11 mouse cellular contexts compared by ENCODE assay signal in the genomic region with DNA sequence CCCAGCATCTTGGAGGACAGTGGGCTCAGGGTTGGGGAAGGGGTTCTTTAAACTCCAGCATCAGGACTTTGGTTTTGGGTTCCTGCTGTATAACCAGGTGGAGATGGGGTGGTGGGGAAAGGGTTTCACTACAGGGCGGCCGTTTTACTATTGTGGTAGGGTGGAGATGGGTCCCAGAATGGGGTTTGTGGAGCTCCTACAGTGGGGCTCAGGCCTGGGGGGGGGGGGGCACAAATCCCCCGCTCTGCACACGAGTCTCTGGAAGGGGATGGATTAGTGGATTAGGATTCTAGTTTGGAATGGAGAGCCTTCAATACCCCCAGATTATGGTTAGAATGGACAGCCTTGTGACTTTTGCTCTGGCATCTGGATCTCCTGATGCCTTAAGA. TPM values are rescaled to one million over a fixed set of nuclear protein-coding genes. Genes with fewer than 3 reads are reported as not detected.
A peak's percentile ranks its signal among the peaks of the same experiment; 100 is the strongest.
DNase-seq lines count a peak whose midpoint lies in the region; ATAC-seq and TF ChIP-seq lines count a peak whose summit lies in the region.
"Had no signal": no experiment of that assay in that cellular context is flagged by ENCODE, and none has a peak within 500 bp of the region (broad histone marks: within the 10 kb centered on the region; RNA-seq: fewer than 3 reads in every experiment).

No protein-coding gene starts in this region.

- H3K4me1 ChIP-seq in forebrain, embryonic 12.5 days, result peaks cover 20% of the 10 kb centered on the region
- 0 out of 2 replicates have a peak, but pooled peaks cover 4% of the 10 kb centered on the region for H3K4me1 ChIP-seq in intestine, embryonic 16.5 days (ENCODE audit: control insufficient read depth, insufficient read depth, low read length)
- H3K4me1 ChIP-seq in olfactory bulb, adult 2 months (ENCODE audit: control insufficient read depth, insufficient read depth, low read length), result peaks cover 10% of the 10 kb centered on the region

- 0 out of 2 replicates have a peak, but pooled peaks cover 4% of the 10 kb centered on the region for H3K36me3 ChIP-seq in forebrain, embryonic 12.5 days (replicated peaks)
- H3K36me3 ChIP-seq in intestine, embryonic 16.5 days (ENCODE audit: control insufficient read depth, insufficient read depth, low read length), result no peaks in the 10 kb centered on the region

- no peak for TF ChIP-seq CTCF in layer of hippocampus, adult 2 months (conservative IDR thresholded peaks at IDR 0.05)
- no peak for TF ChIP-seq CTCF in olfactory bulb, adult 2 months (IDR thresholded peaks at IDR 0.05; ENCODE audit: insufficient read depth, low read depth, low read length)

- peak overlapping the region; percentile 56 for H3K4me3 ChIP-seq in layer of hippocampus, adult 2 months
- peak overlapping the region; percentile 37; the same call in 1 of the 2 replicates for H3K4me3 ChIP-seq in forebrain, embryonic 12.5 days (replicated peaks)
- H3K4me3 ChIP-seq in intestine, embryonic 16.5 days (ENCODE audit: low read length), result peak overlapping the region; percentile 20
- H3K4me3 ChIP-seq in olfactory bulb, adult 2 months (ENCODE audit: insufficient read depth, low read depth, low read length), result peak overlapping the region; percentile 77

- peak; percentile 42; the same call in 1 of the 2 replicates for ATAC-seq in forebrain, embryonic 12.5 days (ENCODE audit: low FRiP score)
- no peak for ATAC-seq in intestine, embryonic 16.5 days

- 20% methylated on average over 4 of the region's 4 CpGs for WGBS in forebrain, embryonic 12.5 days
- WGBS in intestine, embryonic 16.5 days, result 25% methylated on average over 4 of the region's 4 CpGs
- 9% methylated on average over 4 of the region's 4 CpGs for whole genome bisulfite sequencing in olfactory bulb, adult 2 months

- no peak for TF ChIP-seq POLR2A in olfactory bulb, adult 2 months (IDR thresholded peaks at IDR 0.05; ENCODE audit: insufficient read depth, low read depth, low read length)

- no peaks in the 10 kb centered on the region for H3K9me3 ChIP-seq in forebrain, embryonic 12.5 days
- no peaks in the 10 kb centered on the region for H3K9me3 ChIP-seq in intestine, embryonic 16.5 days (ENCODE audit: control insufficient read depth, low read length)

- H3K27ac ChIP-seq in layer of hippocampus, adult 2 months, result peak overlapping the region; percentile 98
- no peak overlapping the region for H3K27ac ChIP-seq in forebrain, embryonic 12.5 days
- H3K27ac ChIP-seq in intestine, embryonic 16.5 days (ENCODE audit: low read length), result no peak overlapping the region
- H3K27ac ChIP-seq in olfactory bulb, adult 2 months (ENCODE audit: insufficient read depth, low read depth, low read length), result peak overlapping the region; percentile 75

- peaks cover 50% of the 10 kb centered on the region for H3K27me3 ChIP-seq in forebrain, embryonic 12.5 days
- H3K27me3 ChIP-seq in intestine, embryonic 16.5 days (replicated peaks; ENCODE audit: control insufficient read depth, insufficient read depth, low read length), result peaks cover 21% of the 10 kb centered on the region

- peak overlapping the region; percentile 55 for H3K4me2 ChIP-seq in forebrain, embryonic 12.5 days
- H3K4me2 ChIP-seq in intestine, embryonic 16.5 days (ENCODE audit: low read depth, low read length), result peak overlapping the region; percentile 46; the same call in 1 of the 2 replicates

- H3K9ac ChIP-seq in forebrain, embryonic 12.5 days, result peak overlapping the region; percentile 26; the same call in 1 of the 2 replicates
- H3K9ac ChIP-seq in intestine, embryonic 16.5 days (ENCODE audit: low read depth, low read length), result 0 out of 2 replicates have a peak overlapping the region, but pooled peaks have one; percentile 48

- no peak for DNase-seq in layer of hippocampus, adult 2 months (ENCODE audit: low spot score in 2 of 2)
- no peak for DNase-seq in layer of hippocampus, postnatal 14 days (ENCODE audit: low spot score in 2 of 2)
- no peak for DNase-seq in thymus, adult 18-20 months
- DNase-seq in adrenal gland, adult (ENCODE audit: inconsistent age in 2 of 2, low spot score in 1 of 2), result no peak
- DNase-seq: kidney, adult 2 months had no signal

RNA-seq across cellular contexts. Expression of a gene that starts 0.9 kb away (rescaled TPM):
- total RNA-seq in layer of hippocampus, adult 2 months (2021), result 100 to 1,000 TPM; 177 to 178 TPM
- 100 to 1,000 TPM; 192 to 199 TPM for total RNA-seq in layer of hippocampus, postnatal 14 days (2021)
- 1.8 and 1.9 TPM in 2 replicates for polyA plus RNA-seq in forebrain, embryonic 12.5 days (2016; fragmentation: Nextera tagmentation; extraction: Ambion mirVana)
- polyA plus RNA-seq in intestine, embryonic 16.5 days (2015; fragmentation: Nextera tagmentation; extraction: Ambion mirVana), result 0.89 and 1.4 TPM in 2 replicates
- not detected in 2 replicates for polyA plus RNA-seq in olfactory bulb, adult 2 months (2012; ENCODE audit: insufficient read depth, insufficient read length, low replicate concordance, missing spikeins)

RNA-seq across cellular contexts. Expression of a gene that starts 10.7 kb away (rescaled TPM):
- not detected for total RNA-seq in layer of hippocampus, adult 2 months (2021)
- total RNA-seq in layer of hippocampus, postnatal 14 days (2021), result not detected
- not detected in 2 replicates for polyA plus RNA-seq in forebrain, embryonic 12.5 days (2016; fragmentation: Nextera tagmentation; extraction: Ambion mirVana)
- polyA plus RNA-seq in intestine, embryonic 16.5 days (2015; fragmentation: Nextera tagmentation; extraction: Ambion mirVana), result not detected in 2 replicates
- not detected in 2 replicates for polyA plus RNA-seq in olfactory bulb, adult 2 months (2012; ENCODE audit: insufficient read depth, insufficient read length, low replicate concordance, missing spikeins)
- polyA plus RNA-seq: brain, embryonic 14.5 days; kidney, adult 2 months; lung, embryonic 14.5 days; testis, adult 2 months had no signal

RNA-seq across cellular contexts. Expression of a gene that starts 16.5 kb away (rescaled TPM):
- total RNA-seq in layer of hippocampus, adult 2 months (2021), result 10 to 100 TPM; 27.8 to 27.9 TPM
- total RNA-seq in layer of hippocampus, postnatal 14 days (2021), result 10 to 100 TPM; 21.8 to 23.6 TPM
- polyA plus RNA-seq in forebrain, embryonic 12.5 days (2016; fragmentation: Nextera tagmentation; extraction: Ambion mirVana), result 28.2 and 28.9 TPM in 2 replicates
- 31.1 and 33.3 TPM in 2 replicates for polyA plus RNA-seq in intestine, embryonic 16.5 days (2015; fragmentation: Nextera tagmentation; extraction: Ambion mirVana)
- not detected in 2 replicates for polyA plus RNA-seq in olfactory bulb, adult 2 months (2012; ENCODE audit: insufficient read depth, insufficient read length, low replicate concordance, missing spikeins)

RNA-seq across cellular contexts. Expression of a gene that starts 19.2 kb away (rescaled TPM):
- total RNA-seq in layer of hippocampus, adult 2 months (2021), result under 1 TPM; 0.10 to 0.20 TPM
- under 1 TPM; 0.12 to 0.24 TPM for total RNA-seq in layer of hippocampus, postnatal 14 days (2021)
- 0.05 TPM in 1 of 2 replicates, not detected in the other for polyA plus RNA-seq in forebrain, embryonic 12.5 days (2016; fragmentation: Nextera tagmentation; extraction: Ambion mirVana)
- not detected in 2 replicates for polyA plus RNA-seq in intestine, embryonic 16.5 days (2015; fragmentation: Nextera tagmentation; extraction: Ambion mirVana)
- not detected in 2 replicates for polyA plus RNA-seq in olfactory bulb, adult 2 months (2012; ENCODE audit: insufficient read depth, insufficient read length, low replicate concordance, missing spikeins)
- polyA plus RNA-seq: brain, embryonic 14.5 days; lung, embryonic 14.5 days; testis, adult 2 months had no signal

RNA-seq across cellular contexts. Expression of a gene that starts 37.5 kb away (rescaled TPM):
- 10 to 100 TPM; 60.0 to 63.2 TPM for total RNA-seq in layer of hippocampus, adult 2 months (2021)
- total RNA-seq in layer of hippocampus, postnatal 14 days (2021), result 10 to 100 TPM; 52.6 to 56.0 TPM
- polyA plus RNA-seq in forebrain, embryonic 12.5 days (2016; fragmentation: Nextera tagmentation; extraction: Ambion mirVana), result 136 and 137 TPM in 2 replicates
- 216 and 217 TPM in 2 replicates for polyA plus RNA-seq in intestine, embryonic 16.5 days (2015; fragmentation: Nextera tagmentation; extraction: Ambion mirVana)
- polyA plus RNA-seq in olfactory bulb, adult 2 months (2012; ENCODE audit: insufficient read depth, insufficient read length, low replicate concordance, missing spikeins), result not detected in 2 replicates

Comparison
In these comparisons a context has a peak if more than half of its experiments do, and no peak if none do; other contexts are left out.
1. H3K27ac ChIP-seq: peak in layer of hippocampus, adult 2 months (single experiment) and olfactory bulb, adult 2 months (single experiment); none in forebrain, embryonic 12.5 days (single experiment) and intestine, embryonic 16.5 days (single experiment).
2. H3K4me3 ChIP-seq: peak in every context shown above with its lines; median percentile 77 in olfactory bulb, adult 2 months; 56 in layer of hippocampus, adult 2 months; 37 in forebrain, embryonic 12.5 days; 20 in intestine, embryonic 16.5 days.
3. RNA of a gene that starts 16.5 kb away (polyA plus RNA-seq): 31.1 to 33.3 TPM in intestine, embryonic 16.5 days and 28.2 to 28.9 TPM in forebrain, embryonic 12.5 days; not detected in olfactory bulb, adult 2 months; every median in the first group is over 10 times any median in the second.